Mouse (Mus musculus): ENCODE data around the gene Ccdc61. TPM values are rescaled to one million over a fixed set of nuclear protein-coding genes. Genes with fewer than 3 reads are reported as not detected.

Gene Ccdc61
- total RNA-seq, 2 experiments from 2014 or later: 11.6 to 13.0 TPM

DNA sequence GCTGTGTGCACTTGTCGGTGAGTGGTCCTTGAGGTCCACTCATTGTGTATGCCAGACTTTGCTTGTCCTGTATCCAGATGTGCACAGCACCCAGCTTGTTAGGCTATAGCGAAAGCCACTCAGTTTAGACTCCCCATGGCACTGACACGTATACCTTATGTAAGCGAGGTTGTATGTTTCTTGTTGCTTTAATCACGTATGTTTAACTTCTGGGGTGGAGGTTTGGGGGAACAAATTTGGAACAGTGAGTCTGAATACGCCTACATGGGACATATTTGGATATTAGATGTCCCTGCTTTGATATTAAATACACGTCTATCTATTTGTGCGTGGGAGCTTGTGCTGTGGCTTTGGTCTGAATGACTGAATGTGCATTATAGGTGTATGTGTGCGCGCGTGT lies 13.1 kb upstream of the Ccdc61 start:
- intact Hi-C loops (cut with DNase I): loop anchor here (10.0 kb wide), 1 partner anchor 72 kb away; the partner anchor contains the start of gene Mypop
- DNase-seq (ENCODE audit: low spot score in 2 of 2): peak; percentile 32 to 77

DNA sequence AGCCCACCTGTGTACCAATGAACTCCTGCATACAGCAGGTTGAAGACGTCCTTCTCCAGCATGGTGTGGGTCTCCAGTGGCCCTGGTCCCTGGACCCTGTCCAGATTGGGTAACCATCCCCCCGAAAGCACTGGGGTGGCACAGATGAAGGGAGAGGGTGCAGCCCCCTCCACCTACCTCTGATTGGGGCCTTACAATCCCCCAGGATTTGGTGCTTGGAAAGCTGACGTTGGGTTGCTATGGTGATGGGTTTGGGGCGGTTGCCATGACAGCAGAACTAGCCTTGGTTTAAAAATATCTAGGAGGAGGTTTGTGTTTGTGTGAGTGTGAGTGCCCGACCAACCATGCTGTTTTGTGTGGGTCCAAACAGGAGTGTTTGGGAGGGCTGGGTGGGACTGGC lies 12.6 kb upstream of the Ccdc61 start:
- intact Hi-C loops (cut with DNase I): loop anchor here (10.0 kb wide), 1 partner anchor 72 kb away; the partner anchor contains the start of gene Mypop
- peak; percentile 88 to 95 for DNase-seq (ENCODE audit: low spot score in 2 of 2)

DNA sequence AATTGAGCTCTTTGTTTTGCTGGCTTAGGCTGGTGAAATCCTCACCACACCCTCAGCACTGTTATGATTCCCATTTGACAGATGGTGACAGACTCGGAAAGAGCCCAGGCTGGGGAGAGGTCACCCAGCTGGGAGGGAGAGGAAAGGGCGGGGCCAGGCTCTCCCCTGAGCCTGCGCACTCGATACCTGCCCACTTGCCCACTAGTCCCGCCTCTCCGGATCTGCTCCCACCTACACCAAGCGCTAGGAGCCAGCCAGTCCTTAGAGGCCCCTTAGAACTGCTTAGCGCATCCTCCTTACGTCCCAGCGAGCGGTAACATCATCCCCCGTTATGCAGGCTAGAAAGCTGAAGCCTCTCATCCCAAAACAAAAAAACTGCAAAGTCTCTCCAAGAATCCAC lies 10.9 kb upstream of the Ccdc61 start:
- intact Hi-C loops (cut with DNase I): loop anchor here (10.0 kb wide), 1 partner anchor 74 kb away; the partner anchor contains the start of gene Mypop
- DNase-seq (ENCODE audit: low spot score in 2 of 2): peak; percentile 80 to 87

DNA sequence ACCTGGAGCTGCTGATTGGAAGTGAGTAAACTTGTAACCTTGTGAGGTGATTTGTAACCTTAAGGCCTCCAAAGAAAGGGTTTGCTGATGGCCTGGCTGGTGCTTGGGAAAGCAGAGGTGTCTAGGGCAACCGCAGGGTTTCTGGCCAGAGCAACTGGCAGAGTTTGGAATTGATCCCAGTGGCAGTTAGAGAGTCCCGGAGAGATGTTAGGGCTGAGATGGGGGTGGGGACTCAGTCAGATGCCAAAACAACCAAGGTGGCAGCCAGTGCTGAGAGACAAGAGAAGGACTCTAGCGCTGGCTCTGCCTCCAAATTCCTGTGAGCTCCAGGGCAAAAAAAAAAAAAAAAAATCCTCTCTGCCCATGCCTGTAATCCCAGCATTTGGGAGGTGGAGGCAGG lies 7.7 kb upstream of the Ccdc61 start:
- DNase-seq (ENCODE audit: low spot score in 2 of 2): no peak
- intact Hi-C loops (cut with DNase I): no loop called here

DNA sequence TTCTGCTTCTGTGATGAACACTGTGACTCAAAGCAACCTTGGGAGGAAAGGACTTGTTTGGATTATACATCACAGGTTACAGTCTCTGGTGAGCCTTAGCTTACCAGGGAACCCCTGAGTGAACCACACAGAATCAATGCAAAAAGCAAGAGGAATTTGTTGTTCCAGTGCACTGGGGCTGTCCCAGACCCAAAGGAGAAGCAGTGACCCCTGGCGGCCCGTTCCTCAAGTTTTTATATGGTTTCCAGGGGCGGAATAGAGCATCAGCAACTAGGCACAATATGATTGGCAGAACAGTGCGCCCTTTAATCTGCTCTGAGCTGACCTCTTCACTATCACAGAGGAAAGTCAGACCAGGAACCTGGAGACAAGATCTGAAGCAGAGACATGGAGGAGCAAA lies 6.0 kb upstream of the Ccdc61 start:
- intact Hi-C loops (cut with DNase I): no loop called here
- no peak for DNase-seq (ENCODE audit: low spot score in 2 of 2)

DNA sequence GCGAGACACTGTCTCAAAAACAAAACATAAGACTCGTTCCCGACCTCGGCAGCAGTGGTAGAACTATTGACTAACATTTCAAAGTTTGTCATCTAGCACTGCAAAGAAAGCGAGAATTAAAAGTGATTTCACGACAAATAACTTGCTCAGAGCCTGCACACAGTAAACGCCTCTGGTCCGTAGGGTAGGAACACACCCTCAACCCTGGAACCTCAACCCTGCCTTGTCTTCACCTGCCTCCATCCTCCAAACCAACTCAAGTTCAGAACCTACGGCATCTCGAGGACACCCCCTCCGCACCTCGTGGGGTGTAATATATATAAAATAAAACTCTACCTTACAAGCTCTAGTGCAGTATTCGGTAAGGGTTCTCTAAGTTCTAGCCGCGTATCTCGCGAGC lies 418 bp downstream of the Ccdc61 start:
- no peak for DNase-seq (ENCODE audit: low spot score in 2 of 2)
- intact Hi-C loops (cut with DNase I): no loop called here

DNA sequence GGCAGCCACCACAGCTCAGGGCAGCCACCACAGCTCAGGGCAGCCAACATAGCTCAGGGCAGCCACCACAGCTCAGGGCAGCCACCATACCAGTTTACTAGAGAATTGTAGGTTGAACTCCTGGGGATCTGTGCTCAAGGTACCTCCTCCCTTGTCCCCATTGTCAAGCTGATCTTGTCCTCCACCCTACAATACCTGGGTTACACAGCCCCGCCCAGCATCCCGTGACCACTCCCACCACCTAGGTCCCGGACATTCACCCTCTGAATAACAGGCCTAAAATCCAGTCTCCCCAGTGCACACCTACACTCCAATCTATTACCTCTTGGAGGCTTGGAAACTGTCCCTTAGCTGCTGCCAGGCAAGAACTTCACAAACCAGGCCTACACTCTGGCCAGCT lies 5.2 kb downstream of the Ccdc61 start:
- intact Hi-C loops (cut with DNase I): no loop called here
- no peak for DNase-seq (ENCODE audit: low spot score in 2 of 2)

DNA sequence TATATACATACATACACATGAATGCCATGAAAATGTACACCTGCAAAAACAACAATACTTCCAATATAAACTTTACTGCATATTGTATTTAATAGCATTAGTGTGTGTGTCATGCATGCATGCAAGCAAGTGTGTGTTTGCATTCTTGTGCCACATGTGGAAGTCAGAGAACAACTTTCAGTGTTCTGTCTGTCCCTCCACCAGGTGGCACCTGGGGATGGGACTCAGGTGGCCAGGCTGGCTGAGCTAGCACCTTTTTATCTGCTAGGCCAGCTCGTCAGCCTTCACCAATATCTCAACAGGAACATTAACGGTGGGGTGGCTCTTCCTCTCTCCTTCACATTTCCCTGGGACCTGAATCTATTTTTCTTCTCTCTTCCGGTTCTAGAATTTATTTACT lies 7.7 kb downstream of the Ccdc61 start:
- no peak for DNase-seq (ENCODE audit: low spot score in 2 of 2)
- intact Hi-C loops (cut with DNase I): no loop called here

DNA sequence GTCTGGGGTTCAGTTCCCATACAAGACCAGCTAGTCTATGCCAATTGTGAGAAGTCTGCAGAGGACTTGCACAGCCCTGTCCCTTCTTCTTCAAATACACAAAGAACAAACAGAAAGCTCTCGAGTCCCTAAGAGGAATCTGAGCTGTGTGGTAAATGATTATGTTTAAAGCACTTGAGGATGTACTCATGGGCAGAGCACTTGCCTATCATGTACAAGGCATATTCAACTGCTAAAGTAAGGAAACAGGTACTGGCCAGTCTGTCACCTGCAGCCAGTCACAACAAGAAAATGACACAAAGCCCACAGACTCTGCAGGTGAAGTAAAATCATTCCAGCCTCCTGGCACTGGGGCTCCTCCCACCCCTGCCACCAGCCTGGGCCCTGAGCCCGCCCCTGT lies 9.7 kb downstream of the Ccdc61 start:
- DNase-seq (ENCODE audit: low spot score in 2 of 2): no peak
- intact Hi-C loops (cut with DNase I): no loop called here

DNA sequence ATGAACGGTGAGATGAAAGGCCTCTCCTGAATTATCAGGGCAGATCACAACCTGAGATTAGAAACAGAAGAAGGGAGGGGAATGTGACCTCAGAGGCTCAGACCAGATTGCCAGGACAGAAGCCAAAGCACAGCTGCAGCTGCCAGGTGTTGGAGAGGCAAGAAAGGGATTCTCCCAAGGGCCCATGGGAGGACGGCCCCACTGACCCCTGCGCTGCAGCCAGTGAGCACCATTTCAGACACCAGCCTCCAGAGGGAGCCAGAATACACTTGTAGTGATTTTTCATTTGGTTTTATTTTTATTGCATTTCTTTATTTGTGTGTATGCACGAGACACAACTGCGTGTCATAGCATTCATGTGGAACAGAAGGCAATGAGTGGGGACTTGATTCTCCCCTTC lies 13.7 kb downstream of the Ccdc61 start:
- intact Hi-C loops (cut with DNase I): loop anchor here (5.0 kb wide), 2 partner anchors 61 to 96 kb away; partner anchors contain the start of gene Mypop
- DNase-seq (ENCODE audit: low spot score in 2 of 2): peak; percentile 44 to 60

DNA sequence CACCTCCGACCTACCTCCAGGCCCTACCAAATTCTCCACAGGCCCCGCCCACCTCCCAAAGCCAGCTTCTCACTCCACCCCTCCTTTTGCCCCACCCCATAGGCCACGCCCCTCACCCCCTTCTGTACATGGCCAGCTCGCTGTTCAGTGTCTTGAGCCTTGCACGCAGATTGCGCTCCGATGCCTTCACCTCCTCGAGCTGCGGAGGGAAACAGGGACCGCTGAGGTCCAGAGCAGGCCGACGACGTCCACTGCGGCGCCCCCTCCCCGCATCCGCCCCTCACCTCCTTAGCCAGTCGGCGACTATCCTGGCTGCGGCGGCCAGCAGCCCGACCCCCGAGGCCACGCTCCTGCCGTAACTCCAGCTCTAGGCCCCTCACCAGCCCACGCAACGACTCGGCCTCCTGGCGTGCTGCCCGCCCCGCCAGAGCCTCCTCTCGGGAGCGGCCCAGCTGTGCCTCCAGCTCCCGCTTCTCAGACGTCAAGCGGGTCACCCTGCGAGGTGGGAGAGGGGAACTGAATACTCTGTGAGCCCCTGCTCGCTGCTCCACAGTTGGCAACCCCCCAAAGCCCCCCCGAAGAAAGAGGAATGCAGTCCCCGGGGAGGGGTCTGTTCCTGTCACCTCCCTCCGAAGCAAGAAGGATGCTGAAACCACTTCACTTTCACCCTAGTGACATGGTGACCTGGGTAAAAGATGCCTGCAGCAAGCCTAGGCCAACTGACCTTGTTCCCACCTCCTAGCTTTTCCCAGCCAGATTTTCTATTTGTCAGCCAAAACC lies 16.4 kb downstream of the Ccdc61 start:
- intact Hi-C loops (cut with DNase I): no loop called here

DNA sequence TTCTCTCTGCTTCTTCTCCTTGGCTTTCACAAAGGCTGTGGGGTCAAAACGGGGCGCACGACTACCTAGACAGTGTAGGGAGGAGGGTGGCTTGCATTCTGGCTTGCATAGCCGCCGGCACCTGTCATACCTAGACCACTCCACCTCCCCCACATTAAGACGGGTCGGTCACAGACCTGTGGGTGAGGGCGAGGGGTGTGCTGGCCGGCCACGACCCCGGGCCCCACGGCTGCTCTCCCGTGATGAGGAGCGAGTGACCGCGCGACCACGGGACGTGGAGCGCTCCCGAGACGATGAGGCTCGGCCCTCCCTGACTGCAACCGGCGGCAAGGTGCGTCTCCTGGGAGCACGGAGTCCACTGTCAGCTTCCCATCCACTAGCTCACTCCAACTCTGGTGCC lies 17.2 kb downstream of the Ccdc61 start:
- DNase-seq (ENCODE audit: low spot score in 2 of 2): no peak
- intact Hi-C loops (cut with DNase I): no loop called here

More for the DNA sequence above, 16.4 kb downstream of the Ccdc61 start:
- DNase-seq (ENCODE audit: low spot score in 2 of 2): peak in 1 of 2 experiments; percentile 30

DNA sequence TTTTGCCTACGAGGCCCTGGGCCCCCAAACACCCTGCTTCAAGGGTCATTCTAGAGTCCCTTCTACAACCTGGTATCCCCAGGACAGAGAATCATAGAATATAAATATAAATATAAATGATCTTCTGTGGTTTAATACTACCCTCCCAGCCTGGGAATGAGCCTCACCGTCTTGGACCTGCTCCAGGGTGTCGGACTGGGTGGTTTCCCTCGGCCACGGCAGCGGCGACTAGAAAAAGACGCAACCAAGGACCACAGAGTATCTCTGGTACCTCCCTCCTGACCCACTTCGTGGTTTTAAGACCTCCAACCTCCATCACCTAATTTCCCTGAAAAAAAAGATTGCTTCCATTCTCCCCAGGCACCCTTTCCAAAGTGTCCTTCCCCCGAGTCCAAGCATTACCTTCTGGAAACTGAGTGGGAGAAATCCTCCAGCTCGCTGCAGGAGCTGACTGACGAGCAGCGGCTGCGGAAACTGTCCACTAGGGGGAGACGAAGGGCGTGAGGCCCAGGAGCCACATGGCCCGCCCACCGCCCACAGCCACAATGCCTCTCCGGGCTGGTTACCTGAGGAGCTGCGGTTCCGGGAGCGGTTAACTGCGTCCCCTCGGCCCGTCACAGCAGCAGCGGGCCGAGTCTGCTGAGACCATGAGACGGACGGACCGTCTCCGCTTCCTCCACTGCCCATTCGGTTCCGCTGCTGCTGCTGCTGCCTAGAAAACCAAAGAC lies 18.2 kb downstream of the Ccdc61 start:
- intact Hi-C loops (cut with DNase I): no loop called here

DNA sequence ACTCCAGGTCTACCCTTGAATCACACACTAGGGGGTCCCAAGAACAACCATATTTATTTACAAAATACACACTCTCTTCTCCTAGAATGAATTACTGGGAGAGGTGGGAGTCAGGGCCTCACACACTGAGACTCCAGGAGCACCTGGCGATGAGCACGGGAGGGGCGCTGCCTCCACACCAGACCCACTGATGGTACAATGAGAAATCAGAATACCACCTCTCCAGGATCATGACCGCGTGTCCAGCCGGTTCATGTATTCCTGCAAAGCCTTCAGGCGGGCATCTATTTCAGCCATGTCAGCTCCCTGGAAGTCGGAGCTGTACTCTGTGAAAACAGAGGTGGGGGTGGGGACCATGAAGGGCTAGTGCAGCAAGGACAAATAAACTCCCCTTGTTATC lies 19.4 kb downstream of the Ccdc61 start:
- intact Hi-C loops (cut with DNase I): no loop called here
- no peak for DNase-seq (ENCODE audit: low spot score in 2 of 2)

More for the DNA sequence above, 18.2 kb downstream of the Ccdc61 start:
- peak; percentile 92 to 93 for DNase-seq (ENCODE audit: low spot score in 2 of 2)

DNA sequence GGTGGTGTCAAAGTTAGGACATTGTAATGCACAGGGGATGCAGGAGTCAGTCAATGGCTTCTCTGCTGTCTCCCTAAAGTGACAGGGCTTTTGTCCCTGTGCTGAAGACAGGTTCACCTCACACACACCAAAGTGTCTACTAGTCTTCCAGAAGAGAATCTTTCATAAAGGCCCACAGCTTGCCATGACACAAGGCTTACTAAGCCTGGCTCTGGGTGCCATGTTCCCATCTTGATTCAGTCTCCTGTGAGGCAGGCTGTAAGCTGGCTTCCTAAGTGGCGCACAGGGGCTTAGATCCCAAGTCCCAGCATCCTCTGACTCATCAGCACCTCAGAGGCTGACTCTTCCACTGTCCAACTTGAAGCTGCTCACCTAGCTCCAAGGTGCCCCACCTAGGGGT lies 23.3 kb downstream of the Ccdc61 start:
- intact Hi-C loops (cut with DNase I): no loop called here
- DNase-seq (ENCODE audit: low spot score in 2 of 2): no peak

DNA sequence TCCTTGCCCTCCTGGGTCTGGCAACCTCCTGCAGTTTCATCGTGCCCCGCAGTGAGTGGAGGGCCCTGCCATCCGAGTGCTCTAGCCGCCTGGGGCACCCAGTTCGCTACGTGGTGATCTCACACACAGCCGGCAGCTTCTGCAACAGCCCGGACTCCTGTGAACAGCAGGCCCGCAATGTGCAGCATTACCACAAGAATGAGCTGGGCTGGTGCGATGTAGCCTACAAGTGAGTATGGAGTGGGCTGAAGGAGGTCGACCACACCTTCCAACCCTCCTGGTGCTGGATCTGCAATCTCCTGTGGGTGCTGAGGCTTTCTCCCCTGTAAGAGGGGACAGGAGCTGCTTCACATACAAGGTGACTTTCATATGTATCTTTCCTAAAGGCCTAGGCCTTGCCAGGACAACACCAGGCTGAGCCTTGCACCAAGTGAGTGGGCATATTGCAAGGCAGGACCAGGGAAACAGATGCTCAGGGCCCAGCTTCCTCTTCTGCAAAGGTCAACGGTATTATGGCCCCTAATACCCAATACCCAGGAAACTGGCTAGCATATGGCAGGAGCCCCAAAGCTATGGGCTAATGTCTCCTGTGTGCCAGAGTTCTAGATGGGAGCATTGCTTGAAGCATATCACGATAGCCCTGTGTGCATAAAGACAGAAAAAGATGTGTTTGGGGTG lies 25.3 kb downstream of the Ccdc61 start:
- intact Hi-C loops (cut with DNase I): no loop called here
- DNase-seq (ENCODE audit: low spot score in 2 of 2): no peak

DNA sequence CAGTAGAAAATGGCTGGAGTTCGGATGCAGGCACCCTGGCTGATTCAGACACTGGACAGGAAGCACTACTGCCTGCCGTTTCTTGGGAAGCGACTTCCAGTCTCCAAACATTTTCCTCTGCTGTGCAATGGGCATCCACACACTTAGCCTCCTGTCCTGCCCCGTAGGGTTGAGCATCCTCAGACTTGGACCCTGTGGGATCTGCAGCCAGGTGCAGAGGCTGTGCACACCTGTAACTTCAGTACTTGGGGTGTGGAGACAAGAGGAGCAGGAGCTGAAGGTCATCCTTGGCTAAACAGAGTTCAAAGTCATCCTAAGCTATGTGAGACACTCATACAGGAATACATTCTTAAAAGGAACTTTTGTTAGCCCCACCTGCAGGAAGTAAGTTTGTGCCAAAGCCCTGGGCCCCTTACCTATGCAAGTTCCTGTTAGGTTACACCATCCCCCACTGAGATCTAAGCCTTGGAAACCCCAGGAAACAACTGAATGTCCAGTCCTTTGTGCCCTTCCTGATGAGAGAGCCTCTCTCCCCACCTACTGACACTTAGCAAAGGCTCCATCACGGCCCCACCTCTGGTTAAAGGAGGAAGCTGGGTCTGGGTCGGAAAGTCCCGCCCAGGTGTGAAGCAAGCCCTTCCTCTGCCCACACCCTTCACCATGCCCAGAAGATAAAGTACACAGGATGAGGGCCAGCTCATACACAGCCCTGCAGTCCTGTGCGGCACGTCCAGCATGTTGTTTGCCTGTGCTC lies 26.0 kb downstream of the Ccdc61 start:
- DNase-seq (ENCODE audit: low spot score in 2 of 2): no peak

DNA sequence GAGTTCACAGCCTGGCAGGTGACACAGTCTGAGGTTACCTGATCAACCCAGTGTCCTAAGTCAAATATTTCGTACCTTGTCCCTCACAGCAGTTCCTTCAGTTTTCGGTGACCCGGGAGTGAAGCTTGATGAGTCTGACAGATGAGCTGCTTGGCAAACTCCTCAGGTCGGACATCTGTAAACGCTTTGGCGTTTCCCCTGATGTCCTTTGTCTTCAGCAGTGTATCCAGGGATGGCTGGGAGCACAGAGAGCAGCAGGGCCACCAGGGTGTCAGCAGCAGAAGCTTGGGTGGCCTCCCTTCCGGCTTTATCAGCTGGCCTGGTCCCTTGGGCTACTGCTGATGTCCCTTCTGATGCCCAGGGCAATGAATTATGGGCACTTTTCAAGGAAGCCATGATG lies 31.5 kb downstream of the Ccdc61 start:
- intact Hi-C loops (cut with DNase I): loop anchor here (10.0 kb wide), 1 partner anchor 1814 kb away; the partner anchor contains the start of gene Hif3a
- no peak for DNase-seq (ENCODE audit: low spot score in 2 of 2)

More for the DNA sequence above, 26.0 kb downstream of the Ccdc61 start:
- intact Hi-C loops (cut with DNase I): no loop called here

DNA sequence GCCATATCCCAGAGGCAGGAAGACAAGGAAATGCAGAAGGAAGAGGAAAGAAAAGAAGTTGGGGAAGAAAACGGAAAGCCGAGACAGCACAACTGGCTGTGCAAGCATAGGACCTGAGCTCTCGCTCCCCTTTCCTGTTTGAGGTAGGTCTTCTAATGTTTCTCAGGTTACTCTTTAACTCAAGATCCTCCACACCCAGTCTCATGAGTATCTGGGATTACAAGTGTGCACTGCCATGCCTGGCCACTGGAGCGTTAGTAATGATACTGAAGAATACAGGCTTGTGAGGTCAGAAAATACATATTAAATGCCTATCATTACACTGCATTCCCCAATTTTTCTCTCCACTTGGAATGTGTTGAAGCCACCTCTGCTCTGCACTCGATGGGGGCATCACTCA lies 34.8 kb downstream of the Ccdc61 start:
- no peak for DNase-seq (ENCODE audit: low spot score in 2 of 2)
- intact Hi-C loops (cut with DNase I): loop anchor here (10.0 kb wide), 1 partner anchor 1811 kb away; the partner anchor contains the start of gene Hif3a
